Mouse (Mus musculus) gastrocnemius, adult 2 months (tissue): ENCODE data around the gene March1. TPM values are rescaled to one million over a fixed set of nuclear protein-coding genes. Genes with fewer than 3 reads are reported as not detected.

Experiments used
- DNase-seq: peaks from one replicate; pipeline ENCODE4 v3.0.0; 2022
- H3K27ac ChIP-seq: fragments of 200-600 bp; 2 replicates; pipeline ENCODE4 v1.8.1; 2022; ENCODE audit warnings: mild to moderate bottlenecking
- H3K4me3 ChIP-seq: fragments of 200-600 bp; 2 replicates; pipeline ENCODE4 v1.8.1; 2022; ENCODE audit warnings: mild to moderate bottlenecking, moderate library complexity
- CTCF ChIP-seq: fragments of 200-600 bp; IDR thresholded peaks from 2 replicates; pipeline ENCODE4 v1.8.1; 2022; ENCODE audit warnings: antibody characterized with exemption, mild to moderate bottlenecking, moderate library complexity
- intact Hi-C: fragments of 180-260 bp; cut with DNase I; formaldehyde crosslinking; loops from one replicate; pipeline ENCODE4 v1.15.1; 2025
- total RNA-seq, 2 experiments: library from RNA; stranded (reverse); gene quantifications; 2 replicates each; pipeline ENCODE4 v1.2.3; 2021

March1 gene
- total RNA-seq, 2 experiments from 2014 or later, result 0.20 to 0.42 TPM

- DNase-seq, result no peak
- Histone ChIP-seq H3K27ac (no peak overlapping the region), H3K4me3 (no peak overlapping the region)
- intact Hi-C loops, result no loop called here
- TF ChIP-seq CTCF, result no peak
Measured at GRCm38 (mm10) chr8:66210294-66210693, 592.6 kb downstream of the March1 start.

- Histone ChIP-seq H3K4me3 (no peak overlapping the region), H3K27ac (no peak overlapping the region)
- no peak for DNase-seq
- no peak for TF ChIP-seq CTCF
- intact Hi-C loops, result no loop called here
Measured at GRCm38 (mm10) chr8:66219974-66220373, 602.3 kb downstream of the March1 start.

- TF ChIP-seq CTCF, result no peak
- Histone ChIP-seq H3K4me3 (no peak overlapping the region), H3K27ac (no peak overlapping the region)
- intact Hi-C loops, result no loop called here
- DNase-seq, result no peak
Measured at GRCm38 (mm10) chr8:66229931-66230330, 612.2 kb downstream of the March1 start.

- Histone ChIP-seq H3K4me3 (no peak overlapping the region), H3K27ac (no peak overlapping the region)
- intact Hi-C loops, result no loop called here
- TF ChIP-seq CTCF, result no peak
- DNase-seq, result no peak
Measured at GRCm38 (mm10) chr8:66269546-66269945, 651.8 kb downstream of the March1 start.

- Histone ChIP-seq H3K4me3 (no peak overlapping the region), H3K27ac (no peak overlapping the region)
- no peak for TF ChIP-seq CTCF
- no peak for DNase-seq
- intact Hi-C loops, result no loop called here
Measured at GRCm38 (mm10) chr8:66270116-66270515, 652.4 kb downstream of the March1 start.

GRCm38 (mm10) chr8:66317824-66318223, 700.1 kb downstream of the March1 start:
- no peak overlapping the region for H3K27ac ChIP-seq
- no peak for DNase-seq
- H3K4me3 ChIP-seq, result no peak overlapping the region
- intact Hi-C loops, result no loop called here
- TF ChIP-seq CTCF, result no peak

- Histone ChIP-seq H3K4me3 (no peak overlapping the region), H3K27ac (no peak overlapping the region)
- peak; percentile 38 for TF ChIP-seq CTCF
- peak; percentile 20 for DNase-seq
- intact Hi-C loops, result no loop called here
Measured at GRCm38 (mm10) chr8:66323045-66323807, 705.5 kb downstream of the March1 start.

- no peak for DNase-seq
- Histone ChIP-seq H3K4me3 (no peak overlapping the region), H3K27ac (no peak overlapping the region)
- no peak for TF ChIP-seq CTCF
- intact Hi-C loops, result no loop called here
Measured at GRCm38 (mm10) chr8:66326396-66326795, 708.7 kb downstream of the March1 start.

- no peak for DNase-seq
- Histone ChIP-seq H3K4me3 (no peak overlapping the region), H3K27ac (no peak overlapping the region)
- TF ChIP-seq CTCF, result no peak
- intact Hi-C loops, result no loop called here
Measured at GRCm38 (mm10) chr8:66332206-66332605, 714.5 kb downstream of the March1 start.

GRCm38 (mm10) chr8:66334265-66334664, 716.6 kb downstream of the March1 start:
- intact Hi-C loops, result no loop called here
- Histone ChIP-seq H3K4me3 (no peak overlapping the region), H3K27ac (no peak overlapping the region)
- DNase-seq, result no peak
- no peak for TF ChIP-seq CTCF

- no peak for DNase-seq
- intact Hi-C loops, result no loop called here
- H3K27ac ChIP-seq, result no peak overlapping the region
- TF ChIP-seq CTCF, result no peak
- H3K4me3 ChIP-seq, result no peak overlapping the region
Measured at GRCm38 (mm10) chr8:66339551-66339950, 721.9 kb downstream of the March1 start.

GRCm38 (mm10) chr8:66342928-66343327, 725.2 kb downstream of the March1 start:
- H3K4me3 ChIP-seq, result no peak overlapping the region
- intact Hi-C loops, result no loop called here
- no peak overlapping the region for H3K27ac ChIP-seq
- no peak for DNase-seq
- no peak for TF ChIP-seq CTCF

GRCm38 (mm10) chr8:66362882-66363801, 745.4 kb downstream of the March1 start:
- no peak for TF ChIP-seq CTCF
- no peak overlapping the region for H3K4me3 ChIP-seq
- intact Hi-C loops, result no loop called here
- H3K27ac ChIP-seq, result no peak overlapping the region
- DNase-seq, result no peak
